Mouse (Mus musculus): ENCODE data around the gene Amn. TPM values are rescaled to one million over a fixed set of nuclear protein-coding genes. Genes with fewer than 3 reads are reported as not detected.

Amn gene
- polyA plus RNA-seq, 1 experiment from 2014 or later, result 1.1 TPM

DNA sequence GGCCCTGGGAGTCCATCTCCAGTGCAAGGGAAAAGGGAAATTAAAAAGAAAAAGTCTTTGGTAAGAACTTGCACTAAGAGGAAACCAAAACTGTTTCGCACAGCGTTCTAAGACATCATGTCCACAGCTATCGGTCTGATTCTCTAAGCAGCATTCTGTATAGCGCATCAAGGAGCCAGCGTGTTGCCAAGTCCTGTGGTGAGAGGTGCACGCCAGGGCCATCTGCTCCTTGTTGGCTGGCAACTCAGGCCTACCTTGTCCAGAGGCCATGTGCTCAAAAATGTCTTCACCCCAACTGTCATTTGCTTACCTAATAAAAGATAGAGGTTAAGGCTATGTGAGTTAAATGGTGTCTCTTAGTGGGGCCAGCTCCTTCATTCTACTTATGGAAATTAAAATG, 29.0 kb upstream of the Amn start:
- Histone ChIP-seq H3K27me3 (no peaks in the 10 kb centered on the region), H3K4me1 (peaks cover 22% of the 10 kb centered on the region), H3K36me3 (peaks cover 74% of the 10 kb centered on the region), H3K27ac (no peak overlapping the region), H3K9ac (no peak overlapping the region), H3K4me3 (no peak overlapping the region), H3K4me2 (replicated peaks) (no peak overlapping the region), H3K9me3 (no peaks in the 10 kb centered on the region)
- WGBS, result 96% methylated on average over 6 of the region's 6 CpGs
- ATAC-seq (ENCODE audit: low FRiP score, low read depth), result no peak

DNA sequence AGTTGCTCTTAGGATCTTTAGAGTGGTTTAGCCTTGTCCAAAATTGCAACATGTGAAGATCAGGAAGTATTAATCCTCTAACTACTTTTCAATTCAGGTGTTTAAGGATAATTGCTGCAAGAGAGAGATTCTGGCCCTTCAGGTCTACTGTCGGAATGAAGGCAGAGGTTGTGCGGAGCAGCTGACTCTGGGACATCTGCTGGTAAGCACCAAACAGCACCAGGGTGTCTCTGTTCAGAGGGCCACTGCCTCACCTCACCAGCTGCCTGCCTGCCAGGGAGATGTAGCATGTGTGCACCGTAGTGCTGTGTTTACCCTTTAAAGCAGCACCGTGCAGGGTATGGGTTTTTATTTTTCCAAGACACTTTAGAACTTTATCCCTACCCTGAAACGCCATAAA, 28.5 kb upstream of the Amn start:
- Histone ChIP-seq H3K36me3 (peaks cover 78% of the 10 kb centered on the region), H3K27ac (no peak overlapping the region), H3K27me3 (no peaks in the 10 kb centered on the region), H3K4me1 (peaks cover 22% of the 10 kb centered on the region), H3K9ac (no peak overlapping the region), H3K4me2 (replicated peaks) (no peak overlapping the region), H3K9me3 (no peaks in the 10 kb centered on the region), H3K4me3 (no peak overlapping the region)
- no peak for ATAC-seq (ENCODE audit: low FRiP score, low read depth)
- 89% methylated on average over 5 of the region's 5 CpGs for WGBS

DNA sequence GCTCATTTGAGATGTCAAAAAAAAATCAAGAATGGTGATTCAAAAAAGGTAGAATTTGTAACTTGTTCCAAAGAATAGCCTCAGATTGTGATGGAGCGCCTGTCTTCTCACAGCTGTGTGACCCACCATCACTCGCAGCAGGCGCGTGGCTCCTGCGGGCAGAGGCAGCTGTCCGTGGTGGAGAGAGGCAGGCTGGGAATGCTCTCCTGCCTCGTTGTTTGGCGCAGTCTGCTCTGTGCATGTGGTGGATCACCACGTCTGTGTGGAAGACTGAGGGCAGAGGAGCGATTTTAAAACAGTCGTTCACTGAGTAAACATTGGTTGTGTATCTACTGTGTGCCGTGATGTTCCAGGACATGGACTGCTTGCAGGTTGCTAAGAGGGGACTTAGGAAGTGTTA, 27.2 kb upstream of the Amn start:
- no peak for ATAC-seq (ENCODE audit: low FRiP score, low read depth)
- H3K9ac ChIP-seq, result no peak overlapping the region
- WGBS, result 91% methylated on average over 12 of the region's 12 CpGs
- H3K9me3 ChIP-seq, result no peaks in the 10 kb centered on the region
- no peak overlapping the region for H3K4me2 ChIP-seq (replicated peaks)
- peaks cover 14% of the 10 kb centered on the region for H3K4me1 ChIP-seq
- no peak overlapping the region for H3K4me3 ChIP-seq
- no peak overlapping the region for H3K27ac ChIP-seq
- peaks cover 78% of the 10 kb centered on the region for H3K36me3 ChIP-seq
- no peaks in the 10 kb centered on the region for H3K27me3 ChIP-seq

DNA sequence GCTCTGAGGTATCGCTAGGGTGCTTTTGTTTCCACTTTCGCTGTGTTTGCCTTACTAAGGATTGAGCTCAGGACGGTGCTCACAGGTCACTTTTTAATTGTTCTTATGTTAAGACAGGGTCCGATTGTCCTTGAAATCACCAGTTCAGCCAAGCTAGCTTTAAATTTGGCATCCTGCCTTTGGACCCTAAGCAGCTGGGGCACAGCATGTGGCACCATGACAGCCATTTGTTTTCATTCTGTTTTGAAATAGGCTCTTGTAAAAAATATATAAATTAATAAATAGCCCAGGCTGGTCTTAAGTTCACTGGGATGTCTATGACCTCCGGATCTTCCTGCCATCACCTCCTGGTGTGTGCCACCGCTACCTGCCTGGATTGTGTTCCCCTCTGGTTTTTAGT, 25.8 kb upstream of the Amn start:
- Histone ChIP-seq H3K4me3 (no peak overlapping the region), H3K4me1 (peaks cover 10% of the 10 kb centered on the region), H3K27me3 (no peaks in the 10 kb centered on the region), H3K27ac (no peak overlapping the region), H3K9me3 (no peaks in the 10 kb centered on the region), H3K9ac (no peak overlapping the region), H3K36me3 (peaks cover 83% of the 10 kb centered on the region), H3K4me2 (replicated peaks) (no peak overlapping the region)
- no peak for ATAC-seq (ENCODE audit: low FRiP score, low read depth)
- 86% methylated on average over 6 of the region's 6 CpGs for WGBS

DNA sequence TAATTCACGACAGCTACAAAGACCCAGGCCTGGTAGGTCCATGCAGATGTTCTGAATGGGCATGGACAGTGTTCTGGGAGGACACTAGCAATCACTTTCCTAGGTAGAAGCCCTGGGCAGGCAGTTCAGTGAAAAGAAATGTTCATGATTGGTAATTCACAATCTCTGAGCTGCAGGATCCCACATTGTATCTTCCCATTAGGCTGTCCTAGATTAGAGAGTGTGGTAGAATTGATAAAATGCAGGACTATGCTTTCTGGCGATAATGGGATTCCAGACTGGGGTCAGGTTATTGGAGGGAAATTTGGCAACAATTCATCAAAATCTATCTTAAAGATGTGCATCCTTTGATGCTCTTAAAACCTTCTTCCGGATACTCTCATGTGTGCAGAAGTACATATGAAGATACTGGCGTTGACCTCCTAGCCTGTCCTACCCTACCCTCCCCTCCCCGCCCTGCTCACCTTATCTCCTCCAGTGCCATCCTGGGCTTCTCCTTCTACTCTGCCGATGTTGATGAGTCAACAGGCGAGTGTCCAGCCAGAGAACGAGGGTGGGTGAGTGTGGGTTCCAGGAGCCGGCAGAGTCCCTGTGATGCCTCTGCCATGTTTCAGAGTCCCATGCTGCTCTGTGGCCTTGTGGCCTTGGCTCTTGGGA, 24.0 kb upstream of the Amn start:
- H3K27ac ChIP-seq, result no peak overlapping the region
- peaks cover 76% of the 10 kb centered on the region for H3K36me3 ChIP-seq
- WGBS, result 95% methylated on average over 9 of the region's 9 CpGs
- no peaks in the 10 kb centered on the region for H3K9me3 ChIP-seq
- no peak overlapping the region for H3K4me2 ChIP-seq (replicated peaks)
- H3K4me1 ChIP-seq, result peaks cover 7% of the 10 kb centered on the region; the same call in 1 of the 2 replicates
- H3K4me3 ChIP-seq, result no peak overlapping the region
- H3K27me3 ChIP-seq, result no peaks in the 10 kb centered on the region
- ATAC-seq (ENCODE audit: low FRiP score, low read depth), result no peak
- no peak overlapping the region for H3K9ac ChIP-seq

DNA sequence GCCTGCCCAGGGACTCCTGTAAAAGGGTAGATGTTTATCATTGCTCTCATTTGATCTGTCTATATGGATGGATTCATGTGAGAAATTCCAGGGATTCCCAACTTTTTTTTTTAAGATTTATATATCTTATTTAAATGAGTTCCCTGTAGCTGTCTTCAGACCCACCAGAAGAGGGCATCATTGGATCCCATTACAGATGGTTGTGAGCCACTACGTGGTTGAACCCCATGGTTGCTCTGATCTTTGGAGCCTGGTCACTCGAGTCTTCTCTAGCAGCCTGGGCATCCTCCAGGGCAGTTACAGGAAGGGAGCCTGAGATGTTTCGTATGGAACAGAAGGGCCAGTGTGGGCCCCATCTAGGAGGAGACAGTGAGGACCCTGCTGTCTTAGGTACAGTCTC, 21.8 kb upstream of the Amn start:
- no peaks in the 10 kb centered on the region for H3K27me3 ChIP-seq
- no peak overlapping the region for H3K4me2 ChIP-seq (replicated peaks)
- no peak for ATAC-seq (ENCODE audit: low FRiP score, low read depth)
- WGBS, result 62% methylated on average over 3 of the region's 3 CpGs
- H3K27ac ChIP-seq, result no peak overlapping the region
- H3K36me3 ChIP-seq, result peaks cover 62% of the 10 kb centered on the region
- no peak overlapping the region; the same call in 1 of the 2 replicates for H3K9ac ChIP-seq
- no peak overlapping the region for H3K4me3 ChIP-seq
- H3K4me1 ChIP-seq, result peaks cover 7% of the 10 kb centered on the region; the same call in 1 of the 2 replicates
- no peaks in the 10 kb centered on the region for H3K9me3 ChIP-seq

DNA sequence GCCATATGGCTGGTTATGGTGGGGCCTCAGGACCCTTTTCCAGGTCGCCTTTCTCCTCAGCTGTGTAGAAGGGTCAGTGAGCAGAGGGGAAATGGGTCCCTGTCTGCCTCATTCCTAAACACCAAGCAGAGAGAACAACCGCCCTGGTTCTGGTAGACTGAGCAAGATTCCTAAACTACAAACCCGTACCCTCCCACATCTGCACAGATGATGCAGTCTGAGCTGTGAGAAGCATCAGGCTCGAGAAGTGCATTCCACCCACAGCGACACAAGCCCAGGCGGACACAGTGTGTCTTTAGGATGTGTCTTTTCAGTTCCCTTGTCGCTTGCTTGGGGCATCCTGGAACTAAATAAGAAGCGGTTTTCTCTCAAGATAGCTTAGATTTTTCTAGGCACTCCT, 20.8 kb upstream of the Amn start:
- Histone ChIP-seq H3K36me3 (peaks cover 54% of the 10 kb centered on the region), H3K27me3 (no peaks in the 10 kb centered on the region), H3K27ac (no peak overlapping the region), H3K4me3 (no peak overlapping the region), H3K9me3 (no peaks in the 10 kb centered on the region), H3K4me2 (replicated peaks) (no peak overlapping the region), H3K4me1 (no peaks in the 10 kb centered on the region; the same call in 1 of the 2 replicates), H3K9ac (no peak overlapping the region)
- WGBS, result 84% methylated on average over 8 of the region's 8 CpGs
- ATAC-seq (ENCODE audit: low FRiP score, low read depth), result no peak

DNA sequence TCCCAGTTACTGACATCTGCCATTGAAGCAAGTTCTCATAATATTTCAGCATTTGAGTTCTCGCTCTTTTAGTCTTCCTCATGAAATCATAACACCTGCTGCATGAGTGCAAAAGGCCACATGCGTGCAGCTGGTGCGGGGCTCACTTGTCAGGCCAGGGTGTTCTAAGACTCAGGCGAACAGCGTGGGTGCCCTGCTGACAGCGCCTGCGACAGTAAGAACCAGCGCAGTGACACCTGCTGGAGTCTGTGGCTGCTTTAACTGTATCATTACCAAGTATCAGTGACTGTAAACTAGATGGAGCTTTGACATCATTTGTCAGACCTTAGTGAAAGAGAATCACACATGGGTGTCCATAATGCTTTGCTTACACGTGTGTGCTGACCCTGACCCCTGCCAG, 19.7 kb upstream of the Amn start:
- H3K27ac ChIP-seq, result no peak overlapping the region
- H3K9ac ChIP-seq, result no peak overlapping the region
- peaks cover 54% of the 10 kb centered on the region for H3K36me3 ChIP-seq
- no peaks in the 10 kb centered on the region for H3K27me3 ChIP-seq
- H3K4me1 ChIP-seq, result no peaks in the 10 kb centered on the region; the same call in 1 of the 2 replicates
- H3K9me3 ChIP-seq, result no peaks in the 10 kb centered on the region
- no peak overlapping the region for H3K4me3 ChIP-seq
- no peak overlapping the region for H3K4me2 ChIP-seq (replicated peaks)
- 68% methylated on average over 9 of the region's 9 CpGs for WGBS
- ATAC-seq (ENCODE audit: low FRiP score, low read depth), result no peak

DNA sequence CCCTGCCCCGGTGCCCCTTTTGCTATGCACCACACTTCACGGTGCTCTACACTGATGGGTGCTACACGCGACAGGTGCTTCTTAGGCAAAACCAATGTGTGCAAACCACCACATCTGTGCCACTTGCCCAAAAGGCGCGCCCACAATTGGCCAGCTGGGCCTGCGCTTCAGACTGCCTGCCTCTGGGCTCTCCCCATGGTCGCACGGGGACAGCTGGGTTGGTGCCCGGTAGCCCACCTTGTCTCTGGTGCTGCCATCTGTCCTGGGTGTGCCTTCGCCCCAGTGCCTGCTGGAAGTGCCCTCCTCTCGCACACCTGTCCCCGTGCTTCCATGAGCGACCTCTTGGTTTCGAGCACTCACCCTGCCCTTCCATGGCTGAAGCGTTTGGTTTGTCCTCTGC, 7.2 kb upstream of the Amn start:
- H3K9ac ChIP-seq, result no peak overlapping the region
- ATAC-seq (ENCODE audit: low FRiP score, low read depth), result no peak
- H3K27me3 ChIP-seq, result peaks cover 3% of the 10 kb centered on the region; the same call in 1 of the 2 replicates
- H3K4me3 ChIP-seq, result no peak overlapping the region
- 93% methylated on average over 16 of the region's 16 CpGs for WGBS
- peaks cover 62% of the 10 kb centered on the region for H3K36me3 ChIP-seq
- no peaks in the 10 kb centered on the region for H3K4me1 ChIP-seq
- H3K9me3 ChIP-seq, result no peaks in the 10 kb centered on the region
- H3K4me2 ChIP-seq (replicated peaks), result no peak overlapping the region
- H3K27ac ChIP-seq, result no peak overlapping the region

DNA sequence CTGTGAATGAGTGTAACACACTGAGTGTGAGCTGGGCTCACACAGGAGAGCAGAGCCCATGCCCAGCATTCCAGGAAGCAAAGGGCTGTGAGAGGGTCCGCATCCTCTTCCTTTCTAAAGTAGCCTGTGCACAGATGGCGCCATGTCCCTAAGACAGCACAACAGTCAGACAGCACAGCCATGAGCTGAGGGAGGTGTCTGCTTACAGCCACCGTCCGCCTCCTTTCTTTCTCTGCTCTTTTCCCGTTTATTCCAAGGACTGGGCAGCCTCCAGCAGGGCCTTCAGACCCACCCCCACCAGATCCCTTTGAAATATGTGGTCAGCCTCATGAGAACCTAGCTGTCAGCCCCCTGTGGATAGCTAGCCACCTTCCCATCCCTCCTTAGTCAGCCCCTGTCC, 5.7 kb upstream of the Amn start:
- no peaks in the 10 kb centered on the region for H3K9me3 ChIP-seq
- H3K27ac ChIP-seq, result no peak overlapping the region
- 70% methylated on average over 5 of the region's 5 CpGs for WGBS
- H3K4me1 ChIP-seq, result no peaks in the 10 kb centered on the region
- no peak overlapping the region for H3K4me2 ChIP-seq (replicated peaks)
- no peak for ATAC-seq (ENCODE audit: low FRiP score, low read depth)
- H3K36me3 ChIP-seq, result peaks cover 47% of the 10 kb centered on the region
- no peak overlapping the region for H3K4me3 ChIP-seq
- peaks cover 19% of the 10 kb centered on the region for H3K27me3 ChIP-seq
- no peak overlapping the region for H3K9ac ChIP-seq

DNA sequence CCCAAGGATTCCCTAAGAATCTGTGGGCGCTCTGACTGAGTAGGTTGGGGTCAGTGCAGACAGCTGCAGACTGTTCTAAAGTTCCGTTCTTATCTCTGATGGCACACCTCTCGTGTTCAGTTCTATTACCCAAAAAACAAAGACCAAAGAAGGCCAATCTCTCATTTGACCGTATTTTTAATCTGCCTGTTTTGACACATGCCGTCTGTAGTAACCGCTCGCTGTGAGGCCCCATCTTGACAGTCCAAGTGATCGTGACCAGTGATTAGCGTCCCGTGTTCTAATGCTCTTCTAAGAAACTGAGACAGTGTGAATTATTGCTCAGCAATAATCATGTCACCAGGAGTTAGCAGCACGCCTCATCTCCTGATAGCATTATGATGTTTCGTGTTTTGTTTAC, 4.3 kb upstream of the Amn start:
- H3K27me3 ChIP-seq, result peaks cover 32% of the 10 kb centered on the region
- H3K9ac ChIP-seq, result no peak overlapping the region
- peaks cover 34% of the 10 kb centered on the region for H3K36me3 ChIP-seq
- no peak overlapping the region for H3K4me3 ChIP-seq
- ATAC-seq (ENCODE audit: low FRiP score, low read depth), result no peak
- 86% methylated on average over 12 of the region's 12 CpGs for WGBS
- H3K9me3 ChIP-seq, result no peaks in the 10 kb centered on the region
- no peak overlapping the region for H3K4me2 ChIP-seq (replicated peaks)
- H3K27ac ChIP-seq, result no peak overlapping the region
- H3K4me1 ChIP-seq, result peaks cover 8% of the 10 kb centered on the region

DNA sequence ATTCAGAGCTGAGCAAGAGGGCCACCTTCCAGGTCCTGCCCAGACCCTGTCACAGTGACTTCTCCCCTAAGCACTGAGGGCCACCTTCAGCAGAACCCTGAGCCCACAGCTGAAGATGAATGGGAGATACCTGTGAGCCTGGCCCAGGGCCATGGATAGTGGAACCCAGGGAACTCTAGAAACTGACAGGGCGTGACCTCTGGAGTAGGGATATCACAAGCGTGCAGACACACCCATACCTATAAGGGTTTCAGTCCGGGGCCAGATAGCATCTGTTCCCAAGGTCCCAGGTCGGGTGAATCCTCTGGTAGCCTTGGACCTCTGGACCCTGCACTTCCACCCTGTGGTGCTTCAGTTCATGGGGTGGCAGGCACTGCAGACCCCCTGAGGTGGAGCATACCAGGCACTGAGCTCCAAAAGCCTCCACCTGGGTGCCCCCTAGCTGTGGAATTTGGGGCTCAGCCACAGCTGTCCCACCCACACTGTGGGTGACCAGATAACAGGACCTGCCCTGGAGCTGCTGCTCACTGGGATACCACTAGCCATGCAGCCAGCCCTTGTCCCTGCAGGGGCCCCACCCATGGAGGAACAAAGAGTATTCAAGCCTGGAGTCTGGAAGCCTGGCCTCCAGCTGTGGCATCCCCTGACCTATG, 3.1 kb upstream of the Amn start:
- Histone ChIP-seq H3K4me2 (replicated peaks) (no peak overlapping the region), H3K27me3 (peaks cover 44% of the 10 kb centered on the region), H3K36me3 (peaks cover 25% of the 10 kb centered on the region), H3K27ac (no peak overlapping the region), H3K4me1 (peaks cover 11% of the 10 kb centered on the region), H3K4me3 (no peak overlapping the region), H3K9me3 (no peaks in the 10 kb centered on the region), H3K9ac (no peak overlapping the region)
- 77% methylated on average over 4 of the region's 4 CpGs for WGBS
- no peak for ATAC-seq (ENCODE audit: low FRiP score, low read depth)

DNA sequence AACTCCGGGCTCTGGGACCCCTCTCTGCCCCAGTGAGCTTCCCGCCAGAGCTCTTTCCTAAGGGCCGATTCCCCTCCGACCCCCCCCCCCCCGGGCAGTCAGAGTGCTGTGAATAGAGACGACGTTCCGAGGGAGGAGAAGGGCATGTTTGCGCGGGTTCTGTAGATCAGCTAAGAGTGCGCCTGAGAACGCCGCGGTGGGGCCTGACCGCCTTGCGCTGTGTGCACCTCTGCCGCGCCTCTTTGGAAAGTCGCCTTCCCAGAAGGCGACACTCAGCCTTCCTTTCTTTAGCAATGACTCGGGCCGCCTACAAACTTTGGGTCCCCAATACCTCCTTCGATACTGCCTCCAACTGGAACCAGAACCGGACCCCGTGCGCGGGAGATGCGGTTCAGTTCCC, 511 bp downstream of the Amn start:
- no peaks in the 10 kb centered on the region for H3K9me3 ChIP-seq
- H3K4me3 ChIP-seq, result peak overlapping the region; percentile 24
- H3K4me1 ChIP-seq, result peaks cover 33% of the 10 kb centered on the region
- peak overlapping the region; percentile 42 for H3K4me2 ChIP-seq (replicated peaks)
- H3K27me3 ChIP-seq, result peaks cover 81% of the 10 kb centered on the region
- H3K36me3 ChIP-seq, result 0 out of 2 replicates have a peak, but pooled peaks cover 6% of the 10 kb centered on the region
- H3K9ac ChIP-seq, result no peak overlapping the region
- no peak overlapping the region for H3K27ac ChIP-seq
- ATAC-seq (ENCODE audit: low FRiP score, low read depth), result no peak
- 3% methylated on average over 28 of the region's 28 CpGs for WGBS
